Comparison of ENCODE assay signal across 10 mouse cellular contexts in the genomic region with DNA sequence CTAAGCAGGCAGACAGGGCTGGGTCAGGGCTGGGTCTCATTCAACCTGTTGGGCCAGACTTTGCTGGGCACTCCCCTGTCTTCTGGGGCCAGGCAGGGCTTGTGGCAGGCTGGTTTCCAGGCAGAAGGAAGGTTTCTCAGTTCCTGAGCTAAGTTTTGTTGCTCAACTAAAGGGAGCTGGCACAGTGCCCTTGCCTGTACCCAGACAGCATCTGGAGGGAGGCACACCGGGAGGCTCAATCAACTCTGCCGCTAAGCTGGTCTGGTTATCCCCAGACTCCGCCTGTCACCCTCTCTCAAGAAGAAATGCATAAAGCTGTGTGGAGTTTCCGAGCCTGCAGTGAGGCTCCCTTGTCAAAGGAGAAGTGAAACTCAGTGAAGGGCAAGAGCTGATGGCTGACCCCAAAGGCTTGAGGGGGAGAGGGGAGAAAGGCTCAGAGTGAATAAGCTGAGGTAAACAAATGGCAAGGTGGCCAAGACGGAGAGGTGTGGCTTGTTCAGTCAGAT. TPM values are rescaled to one million over a fixed set of nuclear protein-coding genes. Genes with fewer than 3 reads are reported as not detected.
A peak's percentile ranks its signal among the peaks of the same experiment; 100 is the strongest.
DNase-seq lines count a peak whose midpoint lies in the region; TF ChIP-seq lines count a peak whose summit lies in the region.
"Had no signal": no experiment of that assay in that cellular context is flagged by ENCODE, and none has a peak within 500 bp of the region (broad histone marks: within the 10 kb centered on the region; RNA-seq: fewer than 3 reads in every experiment).

No protein-coding gene starts in this region.

- no peaks in the 10 kb centered on the region for H3K79me2 ChIP-seq in heart, adult 2 months (replicated peaks; ENCODE audit: control insufficient read depth, insufficient read depth, low read length)

- H3K36me3 ChIP-seq in heart, embryonic 10.5 days: 0 out of 2 replicates have a peak, but pooled peaks cover 2% of the 10 kb centered on the region
- H3K36me3 ChIP-seq in heart, adult 2 months (ENCODE audit: control insufficient read depth, insufficient read depth, low read length): no peaks in the 10 kb centered on the region

- 0 out of 2 replicates have a peak overlapping the region, but pooled peaks have one; percentile 14 for H3K27ac ChIP-seq in heart, embryonic 10.5 days
- H3K27ac ChIP-seq in heart, adult 2 months: no peak overlapping the region

- no peaks in the 10 kb centered on the region; the same call in 1 of the 2 replicates for H3K9me3 ChIP-seq in heart, embryonic 10.5 days

- TF ChIP-seq EP300 in heart, adult 2 months (IDR thresholded peaks at IDR 0.05; ENCODE audit: insufficient read depth, low read depth, low read length): no peak

- TF ChIP-seq POLR2A in heart, adult 2 months (IDR thresholded peaks at IDR 0.05; ENCODE audit: insufficient read depth, low read depth, low read length): no peak

- no peak overlapping the region for H3K9ac ChIP-seq in heart, adult 2 months (ENCODE audit: low read depth, low read length)

- TF ChIP-seq CTCF in heart, adult 2 months (IDR thresholded peaks at IDR 0.05): no peak

- H3K4me1 ChIP-seq in heart, embryonic 10.5 days: peaks cover 27% of the 10 kb centered on the region
- H3K4me1 ChIP-seq in heart, adult 2 months (ENCODE audit: control insufficient read depth, insufficient read depth, low read length): no peaks in the 10 kb centered on the region

- no peak overlapping the region for H3K4me3 ChIP-seq in heart, embryonic 10.5 days
- H3K4me3 ChIP-seq in heart, adult 2 months: no peak overlapping the region

- no peak for DNase-seq in heart, embryonic 10.5 days (ENCODE audit: low spot score)
- DNase-seq in heart, adult 2 months: no peak
- DNase-seq in urinary bladder, postnatal 14 days (ENCODE audit: low spot score): peak; percentile 67
- DNase-seq in urinary bladder, postnatal 4 days (ENCODE audit: low spot score in 2 of 2): no peak
- peak; percentile 68 for DNase-seq in lung, postnatal 25 days (ENCODE audit: low spot score)
- no peak for DNase-seq in thymus, postnatal 10 days (ENCODE audit: low spot score in 2 of 2)
- no peak for DNase-seq in embryo, embryonic 9.5 days (ENCODE audit: extremely low spot score)
- DNase-seq in layer of hippocampus, postnatal 14 days (ENCODE audit: low spot score in 2 of 2): no peak
- DNase-seq: gastrocnemius, postnatal 10 days had no signal

- 58% methylated on average over 5 of the region's 5 CpGs for WGBS in heart, embryonic 10.5 days
- WGBS in heart, adult 2 months: 67% methylated on average over 5 of the region's 5 CpGs

- H3K27me3 ChIP-seq in heart, embryonic 10.5 days (ENCODE audit: insufficient read depth, poor library complexity, severe bottlenecking): no peaks in the 10 kb centered on the region
- H3K27me3 ChIP-seq in heart, adult 2 months (ENCODE audit: control insufficient read depth, insufficient read depth, low read length): no peaks in the 10 kb centered on the region

- intact Hi-C loops in heart, adult 2 months (cut with DNase I): no loop called here

RNA-seq across cellular contexts. Expression of gene Togaram2, which starts 11.1 kb away (rescaled TPM):
- 1.9 and 3.6 TPM in 2 replicates for polyA plus RNA-seq in heart, embryonic 10.5 days (2016; fragmentation: Nextera tagmentation; extraction: Ambion mirVana)
- total RNA-seq in heart, adult 2 months (2021): 1 to 10 TPM; 5.4 to 5.5 TPM
- polyA plus RNA-seq in heart, adult 2 months (2012; rRNA removed): 5.3 and 5.9 TPM in 2 replicates
- 1 to 10 TPM; 1.3 to 1.6 TPM for total RNA-seq in layer of hippocampus, postnatal 14 days (2021)
- polyA plus RNA-seq: embryonic facial prominence, embryonic 11.5 days had no signal

Comparison
In these comparisons a context has a peak if more than half of its experiments do, and no peak if none do; other contexts are left out.
1. DNase-seq: peak in urinary bladder, postnatal 14 days (single experiment) and lung, postnatal 25 days (single experiment); none in heart, embryonic 10.5 days (single experiment), heart, adult 2 months (0 of 2), urinary bladder, postnatal 4 days (0 of 2), thymus, postnatal 10 days (0 of 2), embryo, embryonic 9.5 days (single experiment) and layer of hippocampus, postnatal 14 days (0 of 2).